Mouse (Mus musculus): ENCODE data around the gene Lca5l. TPM values are rescaled to one million over a fixed set of nuclear protein-coding genes. Genes with fewer than 3 reads are reported as not detected.

Lca5l gene
- total and polyA plus RNA-seq, 3 experiments = 0.12 to 0.24 TPM; not detected in 1

DNA sequence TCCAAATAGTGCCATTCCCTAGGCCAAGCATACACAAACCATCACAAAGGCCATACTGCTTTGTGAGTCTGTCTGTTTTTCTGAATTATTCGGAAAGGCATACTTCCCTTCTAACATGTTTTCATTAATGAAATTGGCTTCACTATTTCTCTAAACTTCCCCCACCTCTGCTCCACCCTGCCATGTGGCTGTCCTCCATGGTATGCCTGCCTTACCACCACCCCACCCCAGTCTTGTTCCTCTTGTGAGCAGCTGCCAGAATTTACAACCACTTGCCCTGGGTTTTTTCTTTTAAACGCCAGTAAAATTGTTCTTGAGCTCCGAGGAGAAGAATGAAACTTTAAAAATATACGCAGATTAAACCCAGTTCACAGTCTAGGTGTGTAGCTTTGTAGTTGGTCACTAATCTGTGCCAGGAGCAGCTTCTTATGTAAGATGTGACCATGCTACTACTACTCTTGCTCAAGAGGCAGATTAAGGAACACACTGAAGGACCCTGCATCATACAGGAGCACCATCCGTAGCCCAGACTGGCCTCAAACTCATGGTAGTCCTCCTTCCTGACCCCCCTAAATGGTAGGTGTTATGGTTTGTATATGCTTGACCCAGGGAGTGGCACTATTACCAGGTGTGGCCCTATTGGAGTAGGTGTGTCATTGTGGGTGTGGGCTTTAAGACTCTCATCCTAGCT lies 81.3 kb downstream of the Lca5l start:
- H3K27me3 ChIP-seq (ENCODE audit: control insufficient read depth in 1 of 2, insufficient read depth in 2 of 2, low read length in 2 of 2) = no peaks in the 10 kb centered on the region
- no peaks in the 10 kb centered on the region for H3K36me3 ChIP-seq (ENCODE audit: control insufficient read depth in 1 of 2, insufficient read depth in 2 of 2, low read length in 2 of 2)
- no peak overlapping the region for H3K4me3 ChIP-seq (ENCODE audit: control insufficient read depth in 1 of 2, insufficient read depth in 1 of 2, low read depth in 2 of 2, low read length in 2 of 2)
- no peak overlapping the region for H3K9ac ChIP-seq (ENCODE audit: control insufficient read depth, low read depth, low read length, poor library complexity, severe bottlenecking)
- no peaks in the 10 kb centered on the region for H3K9me3 ChIP-seq (replicated peaks; ENCODE audit: insufficient read depth, low read length)
- no peaks in the 10 kb centered on the region for H3K79me2 ChIP-seq (ENCODE audit: control insufficient read depth, insufficient read depth, low read length, poor library complexity)
- no peaks in the 10 kb centered on the region for H3K4me1 ChIP-seq (ENCODE audit: control insufficient read depth in 1 of 2, insufficient read depth in 2 of 2, low read length in 2 of 2)
- DNase-seq (ENCODE audit: low read depth, low spot score) = no peak
- H3K27ac ChIP-seq (ENCODE audit: control insufficient read depth, low read depth, low read length) = no peak overlapping the region
- TF ChIP-seq POLR2AphosphoS2 (IDR thresholded peaks at IDR 0.05; ENCODE audit: low read length) (no peak), ZKSCAN1 (IDR thresholded peaks at IDR 0.05; ENCODE audit: low read depth, low read length) (no peak), EP300 (IDR thresholded peaks at IDR 0.05; ENCODE audit: low read depth in 1 of 2, low read length in 2 of 2) (no peak), POLR2A (IDR thresholded peaks at IDR 0.05; ENCODE audit: control insufficient read depth in 1 of 2, insufficient read depth in 1 of 2, low read depth in 1 of 2, low read length in 2 of 2, poor library complexity in 1 of 2) (no peak), GATA1 (IDR thresholded peaks at IDR 0.05; ENCODE audit: low read depth, low read length) (no peak), HCFC1 (IDR thresholded peaks at IDR 0.05; ENCODE audit: low read depth, low read length) (no peak), NELFE (IDR thresholded peaks at IDR 0.05; ENCODE audit: low read depth, low read length) (no peak), SMC3 (IDR thresholded peaks at IDR 0.05; ENCODE audit: low read depth, low read length) (no peak), ETS1 (IDR thresholded peaks at IDR 0.05; ENCODE audit: low read depth, low read length) (no peak), MYB (IDR thresholded peaks at IDR 0.05; ENCODE audit: low read depth, low read length) (no peak), MYC (IDR thresholded peaks at IDR 0.05; ENCODE audit: low read depth, low read length) (no peak), UBTF (IDR thresholded peaks at IDR 0.05; ENCODE audit: borderline replicate concordance, insufficient read depth, low read depth, low read length) (no peak), KAT2A (conservative IDR thresholded peaks at IDR 0.05; ENCODE audit: low read depth, low read length) (no peak), MEF2A (IDR thresholded peaks at IDR 0.05; ENCODE audit: extremely low read depth, insufficient replicate concordance, low read depth, low read length, poor library complexity, severe bottlenecking) (no peak), JUND (IDR thresholded peaks at IDR 0.05; ENCODE audit: low read depth, low read length) (no peak), USF1 (IDR thresholded peaks at IDR 0.05; ENCODE audit: low read depth, low read length) (no peak), MAX (IDR thresholded peaks at IDR 0.05; ENCODE audit: low read length) (no peak), E2F4 (IDR thresholded peaks at IDR 0.05; ENCODE audit: borderline replicate concordance, low read depth, low read length) (no peak), ZC3H11A (IDR thresholded peaks at IDR 0.05; ENCODE audit: low read depth, low read length) (no peak)

DNA sequence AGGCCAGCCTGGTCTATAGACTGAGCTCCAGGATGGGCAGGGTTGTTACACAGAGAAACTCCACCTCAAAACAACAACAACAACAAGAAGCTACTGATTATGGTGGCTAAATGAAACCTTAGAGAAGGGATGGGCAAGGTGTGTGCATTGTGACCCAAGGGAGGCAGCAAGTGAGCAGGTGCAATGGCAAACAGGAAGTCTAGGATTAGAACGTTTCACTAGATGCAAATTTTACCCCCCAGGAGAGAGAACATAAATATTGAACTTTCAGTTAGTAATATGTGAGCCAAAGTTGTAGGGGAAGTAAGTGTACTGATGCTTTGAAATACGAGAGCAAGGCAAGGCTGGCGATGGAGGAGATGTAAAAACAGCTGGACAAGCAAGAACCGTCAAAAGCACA lies 82.4 kb downstream of the Lca5l start:
- H3K79me2 ChIP-seq (ENCODE audit: control insufficient read depth, insufficient read depth, low read length, poor library complexity) = no peaks in the 10 kb centered on the region
- no peak overlapping the region for H3K4me3 ChIP-seq (ENCODE audit: control insufficient read depth in 1 of 2, insufficient read depth in 1 of 2, low read depth in 2 of 2, low read length in 2 of 2)
- no peaks in the 10 kb centered on the region for H3K4me1 ChIP-seq (ENCODE audit: control insufficient read depth in 1 of 2, insufficient read depth in 2 of 2, low read length in 2 of 2)
- no peak for DNase-seq (ENCODE audit: low read depth, low spot score)
- no peaks in the 10 kb centered on the region for H3K27me3 ChIP-seq (ENCODE audit: control insufficient read depth in 1 of 2, insufficient read depth in 2 of 2, low read length in 2 of 2)
- H3K9me3 ChIP-seq (replicated peaks; ENCODE audit: insufficient read depth, low read length) = no peaks in the 10 kb centered on the region
- no peak overlapping the region for H3K27ac ChIP-seq (ENCODE audit: control insufficient read depth, low read depth, low read length)
- no peak overlapping the region for H3K9ac ChIP-seq (ENCODE audit: control insufficient read depth, low read depth, low read length, poor library complexity, severe bottlenecking)
- TF ChIP-seq MAFK (IDR thresholded peaks at IDR 0.05; ENCODE audit: borderline replicate concordance, low read depth, low read length) (no peak), ZMIZ1 (IDR thresholded peaks at IDR 0.05; ENCODE audit: low read depth, low read length) (no peak)
- H3K36me3 ChIP-seq (ENCODE audit: control insufficient read depth in 1 of 2, insufficient read depth in 2 of 2, low read length in 2 of 2) = no peaks in the 10 kb centered on the region

Other genes with a start within 250 kb of the Lca5l start
- 112 and 115 TPM in 2 replicates for gene Psmg1, start 201.3 kb downstream of the Lca5l start, total RNA-seq (2012; rRNA removed)
- gene Psmg1, start 201.3 kb downstream of the Lca5l start, polyA plus RNA-seq (2012; ENCODE audit: insufficient read depth in 1 of 2, insufficient read length in 2 of 2, low read depth in 1 of 2, low replicate concordance in 2 of 2, missing spikeins in 1 of 2) = 100 to 1,000 TPM in 1 of 2 experiments, not detected in 1; 169 TPM
- gene Brwd1, start 109.7 kb downstream of the Lca5l start, total RNA-seq (2012; rRNA removed) = 33.7 and 41.0 TPM in 2 replicates
- 10 to 100 TPM; 27.1 to 77.1 TPM for gene Brwd1, start 109.7 kb downstream of the Lca5l start, polyA plus RNA-seq (2012; ENCODE audit: insufficient read depth in 1 of 2, insufficient read length in 2 of 2, low read depth in 1 of 2, low replicate concordance in 2 of 2, missing spikeins in 1 of 2)
- 185 and 186 TPM in 2 replicates for gene Hmgn1, start 64.5 kb downstream of the Lca5l start, total RNA-seq (2012; rRNA removed)
- 100 to 1,000 TPM; 246 to 778 TPM for gene Hmgn1, start 64.5 kb downstream of the Lca5l start, polyA plus RNA-seq (2012; ENCODE audit: insufficient read depth in 1 of 2, insufficient read length in 2 of 2, low read depth in 1 of 2, low replicate concordance in 2 of 2, missing spikeins in 1 of 2)
- 36.7 and 50.2 TPM in 2 replicates for gene Wrb, start 46.9 kb downstream of the Lca5l start, total RNA-seq (2012; rRNA removed)
- gene Wrb, start 46.9 kb downstream of the Lca5l start, polyA plus RNA-seq (2012; ENCODE audit: insufficient read depth in 1 of 2, insufficient read length in 2 of 2, low read depth in 1 of 2, low replicate concordance in 2 of 2, missing spikeins in 1 of 2) = 10 to 100 TPM in 1 of 2 experiments, not detected in 1; 41.6 TPM
- 0.52 and 2.0 TPM in 2 replicates for gene Sh3bgr, start 8.2 kb upstream of the Lca5l start, total RNA-seq (2012; rRNA removed)
- gene Sh3bgr, start 8.2 kb upstream of the Lca5l start, polyA plus RNA-seq (2012; ENCODE audit: insufficient read depth in 1 of 2, insufficient read length in 2 of 2, low read depth in 1 of 2, low replicate concordance in 2 of 2, missing spikeins in 1 of 2) = 1 to 10 TPM in 1 of 2 experiments, not detected in 1; 1.1 TPM
- not detected in 2 replicates for gene B3galt5, start 43.5 kb upstream of the Lca5l start, total RNA-seq (2012; rRNA removed)
- not detected for gene B3galt5, start 43.5 kb upstream of the Lca5l start, polyA plus RNA-seq (2012; ENCODE audit: insufficient read depth in 1 of 2, insufficient read length in 2 of 2, low read depth in 1 of 2, low replicate concordance in 2 of 2, missing spikeins in 1 of 2)